Mouse (Mus musculus) liver, embryonic 14.5 days (tissue): ENCODE data around the gene Fam13a. TPM values are rescaled to one million over a fixed set of nuclear protein-coding genes. Genes with fewer than 3 reads are reported as not detected.

Experiments used
- ATAC-seq: fragments of 200-750 bp; cut with Nextera tagmentation; 2 replicates; pipeline ENCODE4 v1.8.0; 2017; ENCODE audit warnings: moderate number of reproducible peaks, mild to moderate bottlenecking, moderate library complexity; ENCODE audit not compliant: insufficient read depth
- DNase-seq, 3 experiments: peaks; one replicate each; pipeline ENCODE4 v3.0.0-alpha.2; 2012 to 2013; ENCODE audit warnings: low read depth in 3 of 3, low spot score in 3 of 3
- H3K27ac ChIP-seq: fragments of 300-500 bp; sonication (generic); 2 replicates; pipeline ENCODE4 v1.5.1; 2014; ENCODE audit warnings: moderate library complexity, mild to moderate bottlenecking, control low read depth, inconsistent platforms
- H3K27me3 ChIP-seq: fragments of 300-500 bp; sonication (generic); 2 replicates; pipeline ENCODE4 v1.6.1; 2014; ENCODE audit warnings: mild to moderate bottlenecking, low read length, moderate library complexity; ENCODE audit not compliant: control insufficient read depth, insufficient read depth
- H3K36me3 ChIP-seq: fragments of 300-500 bp; sonication (generic); replicated peaks from 2 replicates; pipeline ENCODE4 v1.6.1; 2014; ENCODE audit warnings: low read depth; ENCODE audit not compliant: control insufficient read depth, insufficient read depth
- H3K4me1 ChIP-seq, 2 experiments: fragments of 200-500 bp in 1 of 2; fragments of 300-500 bp in 1 of 2; sonication (generic) in 1 of 2; replicated peaks; 2 replicates each; pipeline ENCODE4 v1.6.1; 2012 to 2014; ENCODE audit warnings: antibody characterized with exemption in 1 of 2, inconsistent platforms in 1 of 2, low read length in 1 of 2; ENCODE audit not compliant: control insufficient read depth in 2 of 2, insufficient read depth in 2 of 2
- H3K4me2 ChIP-seq: fragments of 300-500 bp; sonication (generic); 2 replicates; pipeline ENCODE4 v1.6.1; 2014; ENCODE audit warnings: low read depth, mild to moderate bottlenecking, control low read depth, moderate library complexity
- H3K4me3 ChIP-seq, 2 experiments: fragments of 200-500 bp in 1 of 2; fragments of 300-500 bp in 1 of 2; sonication (generic) in 1 of 2; 2 replicates each; pipeline ENCODE4 v1.5.1; 2012 to 2014; ENCODE audit warnings: low read depth in 2 of 2, low read length in 2 of 2, mild to moderate bottlenecking in 2 of 2, control low read depth in 1 of 2, inconsistent platforms in 1 of 2, moderate library complexity in 1 of 2; ENCODE audit not compliant: insufficient read depth in 1 of 2
- H3K9ac ChIP-seq: fragments of 300-500 bp; sonication (generic); replicated peaks from 2 replicates; pipeline ENCODE4 v1.6.1; 2014; ENCODE audit warnings: mild to moderate bottlenecking, control low read depth, moderate library complexity
- H3K9me3 ChIP-seq: fragments of 300-500 bp; sonication (generic); 2 replicates; pipeline ENCODE4 v1.6.1; 2016; ENCODE audit warnings: low read length, mixed read lengths; ENCODE audit not compliant: control insufficient read depth
- CTCF ChIP-seq: IDR thresholded peaks from 2 replicates; pipeline ENCODE4 v1.5.1; 2016; ENCODE audit warnings: antibody characterized with exemption, low read depth, control low read depth
- EP300 ChIP-seq: IDR thresholded peaks from 2 replicates; pipeline ENCODE4 v1.6.1; 2016; ENCODE audit warnings: antibody characterized with exemption, low read depth
- WGBS: fragments of 180-500 bp; shearing (Covaris S2); extraction: QIAGEN DNeasy Blood & Tissue Kit; methylation state at CpG from one replicate; pipeline ENCODE4 v1.1.7; 2014; ENCODE audit not compliant: insufficient replicate concordance; 5-methylcytosine and 5-hydroxymethylcytosine counted together
- polyA plus RNA-seq, 2 experiments: library from polyadenylated mRNA; depleted of rRNA in 1 of 2; stranded (reverse) in 1 of 2; unstranded in 1 of 2; fragments of >200 nt; fragmentation: Nextera tagmentation in 1 of 2; extraction: Ambion mirVana in 1 of 2; gene quantifications; 2 replicates each; pipeline versions ENCODE4 v1.2.1 to v1.2.3; 2012 to 2014

Gene Fam13a
- polyA plus RNA-seq, 2 experiments: 0.32 to 0.77 TPM

- Histone ChIP-seq H3K27ac (no peak overlapping the region), H3K9me3 (no peaks in the 10 kb centered on the region), H3K36me3 (no peaks in the 10 kb centered on the region), H3K4me2 (no peak overlapping the region), H3K9ac (no peak overlapping the region), H3K27me3 (no peaks in the 10 kb centered on the region), H3K4me3 (no peak overlapping the region), H3K4me1 (no peaks in the 10 kb centered on the region; a peak in 1 of 4 replicates)
- WGBS: 27% methylated on average over 2 of the region's 2 CpGs
- TF ChIP-seq CTCF: no peak
- no peak for TF ChIP-seq EP300
- DNase-seq (no peak), ATAC-seq (no peak)
Measured at GRCm38 (mm10) chr6:59028871-59029270, 4.5 kb upstream of the Fam13a start.

GRCm38 (mm10) chr6:59024806-59025205, 457 bp upstream of the Fam13a start:
- Histone ChIP-seq H3K4me2 (peak overlapping the region; percentile 63), H3K27ac (no peak overlapping the region), H3K27me3 (no peaks in the 10 kb centered on the region), H3K9me3 (no peaks in the 10 kb centered on the region), H3K9ac (no peak overlapping the region; the same call in 1 of the 2 replicates), H3K4me1 (no peaks in the 10 kb centered on the region; a peak in 1 of 4 replicates), H3K4me3 (peak overlapping the region in 1 of 2 experiments; percentile 65; a peak in 1 of 4 replicates), H3K36me3 (no peaks in the 10 kb centered on the region)
- no peak for ATAC-seq
- TF ChIP-seq EP300: no peak
- TF ChIP-seq CTCF: no peak
- no peak for DNase-seq
- WGBS: 27% methylated on average over 3 of the region's 3 CpGs

GRCm38 (mm10) chr6:59023455-59024163, 740 bp downstream of the Fam13a start:
- TF ChIP-seq CTCF: no peak
- no peak for TF ChIP-seq EP300
- no peaks in the 10 kb centered on the region; a peak in 1 of 4 replicates for H3K4me1 ChIP-seq
- peak overlapping the region; percentile 63 for H3K4me2 ChIP-seq
- 35% methylated on average over 6 of the region's 6 CpGs for WGBS
- DNase-seq (no peak), ATAC-seq (no peak)
- no peaks in the 10 kb centered on the region for H3K27me3 ChIP-seq
- peak overlapping the region; percentile 50 to 65 for H3K4me3 ChIP-seq
- H3K27ac ChIP-seq: no peak overlapping the region
- no peaks in the 10 kb centered on the region for H3K36me3 ChIP-seq
- H3K9me3 ChIP-seq: no peaks in the 10 kb centered on the region
- H3K9ac ChIP-seq: no peak overlapping the region

DNA sequence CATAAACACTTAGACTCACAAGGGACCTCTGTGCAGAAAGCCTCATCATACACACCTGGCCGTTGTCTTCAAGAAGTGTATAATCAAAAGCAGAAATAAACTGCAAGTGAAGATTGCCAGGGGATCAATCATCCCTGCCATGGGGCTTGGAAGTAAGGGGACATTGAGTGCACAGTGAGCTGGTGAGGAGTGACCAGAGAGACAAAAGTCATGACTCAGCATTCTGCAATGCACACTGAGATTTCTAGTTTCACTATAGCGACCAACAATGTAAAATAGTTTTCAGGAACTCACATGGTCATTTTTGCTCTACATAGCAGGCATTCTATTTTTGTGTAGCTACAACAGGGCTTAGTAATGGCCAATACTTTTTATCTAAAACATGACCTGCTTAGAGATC, 1.7 kb downstream of the Fam13a start:
- no peak overlapping the region for H3K4me2 ChIP-seq
- ATAC-seq (no peak), DNase-seq (no peak)
- H3K4me1 ChIP-seq: no peaks in the 10 kb centered on the region; a peak in 1 of 4 replicates
- H3K36me3 ChIP-seq: no peaks in the 10 kb centered on the region
- 53% methylated on average over 2 of the region's 2 CpGs for WGBS
- no peak overlapping the region for H3K4me3 ChIP-seq
- no peaks in the 10 kb centered on the region for H3K27me3 ChIP-seq
- H3K27ac ChIP-seq: no peak overlapping the region
- H3K9ac ChIP-seq: no peak overlapping the region
- TF ChIP-seq EP300: no peak
- TF ChIP-seq CTCF: no peak
- no peaks in the 10 kb centered on the region for H3K9me3 ChIP-seq

GRCm38 (mm10) chr6:59020346-59020745, 4.0 kb downstream of the Fam13a start:
- Histone ChIP-seq H3K9ac (no peak overlapping the region), H3K27me3 (no peaks in the 10 kb centered on the region), H3K4me3 (no peak overlapping the region), H3K9me3 (no peaks in the 10 kb centered on the region), H3K4me2 (no peak overlapping the region), H3K4me1 (no peaks in the 10 kb centered on the region; a peak in 1 of 4 replicates), H3K36me3 (no peaks in the 10 kb centered on the region), H3K27ac (no peak overlapping the region)
- DNase-seq: no peak
- 46% methylated on average over 2 of the region's 2 CpGs for WGBS
- ATAC-seq: no peak
- TF ChIP-seq CTCF (peak; percentile 61), EP300 (no peak)
